ENCODE assay signal across 9 mouse cellular contexts in genomic region chr9:110243221-110243833, GRCm38 (mm10). TPM values are rescaled to one million over a fixed set of nuclear protein-coding genes. Genes with fewer than 3 reads are reported as not detected.
A peak's percentile ranks its signal among the peaks of the same experiment; 100 is the strongest.
DNase-seq lines count a peak whose midpoint lies in the region; ATAC-seq lines count a peak whose summit lies in the region.
"Had no signal": no experiment of that assay in that cellular context is flagged by ENCODE, and none has a peak within 500 bp of the region (broad histone marks: within the 10 kb centered on the region; RNA-seq: fewer than 3 reads in every experiment).

Gene Cspg5 (plus strand): TSS chr9:110243783.

- no peaks in the 10 kb centered on the region for H3K9me3 ChIP-seq in heart, embryonic 13.5 days
- H3K9me3 ChIP-seq in hindbrain, embryonic 16.5 days (ENCODE audit: control insufficient read depth, low read length): no peaks in the 10 kb centered on the region

- peak within 1 kb of the TSS; percentile 100 for H3K4me2 ChIP-seq in heart, embryonic 13.5 days
- H3K4me2 ChIP-seq in hindbrain, embryonic 16.5 days (ENCODE audit: low read length): peak within 1 kb of the TSS; percentile 88

- WGBS in heart, embryonic 13.5 days: 87% methylated on average over 7 of the region's 7 CpGs
- WGBS in hindbrain, embryonic 16.5 days: 90% methylated on average over 7 of the region's 7 CpGs

- peaks cover 15% of the 10 kb centered on the region for H3K4me1 ChIP-seq in heart, embryonic 13.5 days
- peaks cover 20% of the 10 kb centered on the region for H3K4me1 ChIP-seq in hindbrain, embryonic 16.5 days (ENCODE audit: control insufficient read depth, insufficient read depth, low read depth, low read length)

- no peak for DNase-seq in heart, adult 18-20 months
- no peak for DNase-seq in adrenal gland, postnatal 14 days
- no peak for DNase-seq in cerebellum, postnatal 36 days
- no peak for DNase-seq in frontal cortex, postnatal 14 days (ENCODE audit: low spot score in 2 of 2)
- DNase-seq in B cell, adult 2 months: no peak

- H3K27me3 ChIP-seq in heart, embryonic 13.5 days (replicated peaks): peaks cover 47% of the 10 kb centered on the region
- H3K27me3 ChIP-seq in hindbrain, embryonic 16.5 days (replicated peaks; ENCODE audit: control insufficient read depth, insufficient read depth, low read length): no peaks in the 10 kb centered on the region
- H3K27me3 ChIP-seq: CH12.LX had no signal

- H3K27ac ChIP-seq in heart, embryonic 13.5 days (replicated peaks): no peak within 1 kb of the TSS
- H3K27ac ChIP-seq in hindbrain, embryonic 16.5 days (ENCODE audit: low read depth, low read length): peak within 1 kb of the TSS; percentile 96

- peak within 1 kb of the TSS; percentile 77 for H3K4me3 ChIP-seq in heart, embryonic 13.5 days
- H3K4me3 ChIP-seq in hindbrain, embryonic 16.5 days (ENCODE audit: low read length): peak within 1 kb of the TSS; percentile 82

- peaks cover 32% of the 10 kb centered on the region for H3K36me3 ChIP-seq in heart, embryonic 13.5 days
- peaks cover 2% of the 10 kb centered on the region; the same call in 1 of the 2 replicates for H3K36me3 ChIP-seq in hindbrain, embryonic 16.5 days (ENCODE audit: control insufficient read depth, insufficient read depth, low read length)

- no peak within 1 kb of the TSS for H3K9ac ChIP-seq in heart, embryonic 13.5 days
- H3K9ac ChIP-seq in hindbrain, embryonic 16.5 days (ENCODE audit: low read depth, low read length): peak within 1 kb of the TSS; percentile 89

- no peak for ATAC-seq in heart, embryonic 13.5 days (ENCODE audit: extremely low read depth, insufficient number of reproducible peaks, low FRiP score, low TSS enrichment)
- ATAC-seq in hindbrain, embryonic 16.5 days: no peak
- peak; percentile 42 for ATAC-seq in megakaryocyte progenitor cell, adult 5-6 weeks (replicated peaks; ENCODE audit: poor library complexity)

RNA-seq across cellular contexts. Expression of gene Cspg5, which starts in this region (rescaled TPM):
- 2.3 and 2.7 TPM in 2 replicates for polyA plus RNA-seq in heart, embryonic 13.5 days (2015; fragmentation: Nextera tagmentation; extraction: Ambion mirVana)
- total RNA-seq in heart, adult 18-20 months (2021): under 1 TPM in 1 of 2 experiments, not detected in 1; 0.39 TPM
- 14.2 and 17.2 TPM in 2 replicates for total RNA-seq in adrenal gland, postnatal 14 days (2021)
- 207 and 212 TPM in 2 replicates for polyA plus RNA-seq in hindbrain, embryonic 16.5 days (2015; fragmentation: Nextera tagmentation; extraction: Ambion mirVana)
- total RNA-seq in megakaryocyte progenitor cell, adult 5-6 weeks (2015): 0.05 and 0.07 TPM in 2 replicates
- total RNA-seq in megakaryocyte progenitor cell, adult 5-6 weeks (2017): 0.03 and 0.75 TPM in 2 replicates

Comparison
In these comparisons a context has a peak if more than half of its experiments do, and no peak if none do; other contexts are left out.
1. RNA of gene Cspg5 (polyA plus RNA-seq): 207 to 212 TPM in hindbrain, embryonic 16.5 days; 2.3 to 2.7 TPM in heart, embryonic 13.5 days; every median in the first group is over 10 times any median in the second.
2. Peak in ATAC-seq in megakaryocyte progenitor cell, adult 5-6 weeks; RNA of the gene not detected or under 1 TPM.